Mouse (Mus musculus): Measurements from ENCODE around the gene Mmgt2. TPM values are rescaled to one million over a fixed set of nuclear protein-coding genes. Genes with fewer than 3 reads are reported as not detected.
A peak's percentile ranks its signal among the peaks of the same experiment; 100 is the strongest.

Mmgt2 gene
- total RNA-seq, 4 experiments from 2014 or later: 5.3 to 7.2 (median 6.5) TPM

DNA sequence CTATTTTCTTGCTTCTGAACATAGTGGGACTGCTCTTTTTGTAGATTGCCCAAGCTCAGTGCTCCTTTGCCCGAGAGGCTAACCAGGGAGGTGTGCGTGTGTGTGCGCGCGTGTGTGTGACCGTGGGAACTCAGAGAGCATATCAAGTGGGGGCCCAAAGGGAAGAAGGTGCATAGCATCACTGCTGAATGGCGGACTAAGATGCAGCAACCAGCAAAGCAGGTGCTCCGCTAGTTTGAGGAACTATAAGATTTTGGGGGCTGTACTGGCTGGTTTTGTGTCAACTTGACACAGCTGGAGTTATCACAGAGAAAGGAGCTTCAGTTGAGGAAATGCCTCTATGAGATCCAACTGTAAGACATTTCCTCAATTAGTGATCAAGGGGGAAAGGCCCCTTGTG lies 27.4 kb upstream of the Mmgt2 start:
- no peak for DNase-seq (ENCODE audit: low spot score in 2 of 2)

DNA sequence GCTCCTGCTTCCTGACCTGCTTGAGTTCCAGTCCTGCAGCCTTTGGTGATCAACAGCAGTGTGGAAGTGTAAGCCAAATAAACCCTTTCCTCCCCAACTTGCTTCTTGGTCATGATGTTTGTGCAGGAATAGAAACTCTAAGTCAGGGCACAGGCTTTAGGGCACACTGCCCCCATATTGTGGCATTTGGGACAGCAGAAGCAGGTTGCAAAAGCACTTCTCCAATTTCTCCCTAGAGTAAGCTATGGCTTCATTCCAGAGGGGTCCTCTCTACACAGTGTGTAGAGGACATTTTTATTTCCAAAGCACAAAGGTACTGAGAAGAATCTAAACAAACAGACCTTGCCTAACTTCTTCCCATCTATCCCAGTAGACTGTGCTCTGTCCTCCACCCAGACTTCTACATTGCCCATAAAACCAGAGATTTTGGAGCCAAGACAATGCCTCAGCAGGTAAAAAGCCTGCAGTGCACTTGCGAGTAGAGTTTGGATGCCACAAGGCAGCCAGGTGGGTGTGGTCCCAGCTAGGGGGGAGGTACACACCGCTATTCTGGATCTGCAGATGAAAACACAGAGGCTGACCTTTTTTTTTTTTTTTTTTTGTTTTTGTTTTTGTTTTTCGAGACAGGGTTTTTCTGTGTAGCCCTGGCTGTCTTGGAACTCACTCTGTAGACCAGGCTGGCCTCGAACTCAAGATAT lies 26.7 kb upstream of the Mmgt2 start:
- no peak for DNase-seq (ENCODE audit: low spot score in 2 of 2)

DNA sequence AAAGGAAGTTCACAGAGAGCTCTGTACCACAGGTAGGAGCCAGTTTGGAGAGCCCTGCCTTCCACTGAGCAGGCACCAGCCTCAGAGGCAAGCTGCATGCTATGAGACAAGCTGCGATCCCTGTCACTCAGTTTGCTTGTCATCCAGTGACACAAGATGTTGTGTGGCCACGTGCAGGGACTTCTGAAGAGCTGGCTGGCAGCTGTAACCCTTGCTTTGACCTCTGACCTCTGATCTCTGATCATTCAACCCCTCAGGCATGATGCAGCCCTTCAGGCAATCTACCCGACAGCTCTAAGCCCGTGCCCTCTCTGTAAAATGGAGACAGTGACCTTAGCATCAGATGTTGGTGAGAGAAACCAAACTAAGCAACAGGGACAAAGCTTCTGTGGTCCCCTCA lies 25.6 kb upstream of the Mmgt2 start:
- no peak for DNase-seq (ENCODE audit: low spot score in 2 of 2)

DNA sequence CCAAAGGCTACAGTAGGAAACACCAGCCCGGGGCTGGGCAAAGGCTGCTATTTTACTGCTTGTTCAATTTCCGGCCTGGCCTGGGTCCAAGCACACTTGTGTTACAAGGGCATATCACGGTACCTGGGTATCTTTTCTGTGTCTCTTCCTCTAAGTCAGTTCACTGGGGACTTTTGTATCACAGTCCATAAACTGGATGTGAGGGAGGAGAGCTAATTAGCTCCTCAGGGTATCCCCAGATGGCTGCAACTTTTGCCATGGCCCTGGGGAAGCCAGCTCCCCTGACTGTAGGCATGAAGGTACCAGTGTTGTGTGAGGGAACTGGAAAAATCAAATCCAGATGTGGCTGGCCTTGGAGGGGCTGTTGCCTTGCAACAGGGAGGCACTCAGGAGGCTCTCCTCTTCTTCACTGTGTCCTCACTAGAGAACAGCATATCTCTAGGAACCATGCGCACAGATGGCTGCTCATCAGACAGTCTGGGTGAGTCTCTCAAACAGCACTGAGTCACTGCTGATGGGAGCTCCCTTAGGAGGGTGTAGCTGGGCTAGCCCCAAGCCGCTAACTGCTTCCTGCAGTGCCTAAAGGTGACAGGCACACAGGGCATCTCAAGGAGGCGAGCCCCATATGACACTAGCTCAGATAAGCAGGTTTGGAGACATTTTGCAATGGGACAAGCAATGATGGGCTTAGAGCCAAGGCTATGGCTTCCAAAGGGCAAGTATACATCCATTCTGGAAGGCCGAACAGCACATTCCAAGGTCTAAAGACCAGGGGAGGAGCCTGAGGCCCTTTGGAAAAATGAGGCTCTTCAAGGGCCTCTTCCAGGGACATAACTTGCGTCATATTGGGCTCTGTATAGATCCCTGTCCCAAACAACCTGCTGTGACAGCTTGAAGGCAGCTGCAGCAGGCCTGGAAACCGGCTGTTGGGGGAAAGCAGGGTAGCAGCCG lies 23.8 kb upstream of the Mmgt2 start:
- DNase-seq (ENCODE audit: low spot score in 2 of 2): no peak

DNA sequence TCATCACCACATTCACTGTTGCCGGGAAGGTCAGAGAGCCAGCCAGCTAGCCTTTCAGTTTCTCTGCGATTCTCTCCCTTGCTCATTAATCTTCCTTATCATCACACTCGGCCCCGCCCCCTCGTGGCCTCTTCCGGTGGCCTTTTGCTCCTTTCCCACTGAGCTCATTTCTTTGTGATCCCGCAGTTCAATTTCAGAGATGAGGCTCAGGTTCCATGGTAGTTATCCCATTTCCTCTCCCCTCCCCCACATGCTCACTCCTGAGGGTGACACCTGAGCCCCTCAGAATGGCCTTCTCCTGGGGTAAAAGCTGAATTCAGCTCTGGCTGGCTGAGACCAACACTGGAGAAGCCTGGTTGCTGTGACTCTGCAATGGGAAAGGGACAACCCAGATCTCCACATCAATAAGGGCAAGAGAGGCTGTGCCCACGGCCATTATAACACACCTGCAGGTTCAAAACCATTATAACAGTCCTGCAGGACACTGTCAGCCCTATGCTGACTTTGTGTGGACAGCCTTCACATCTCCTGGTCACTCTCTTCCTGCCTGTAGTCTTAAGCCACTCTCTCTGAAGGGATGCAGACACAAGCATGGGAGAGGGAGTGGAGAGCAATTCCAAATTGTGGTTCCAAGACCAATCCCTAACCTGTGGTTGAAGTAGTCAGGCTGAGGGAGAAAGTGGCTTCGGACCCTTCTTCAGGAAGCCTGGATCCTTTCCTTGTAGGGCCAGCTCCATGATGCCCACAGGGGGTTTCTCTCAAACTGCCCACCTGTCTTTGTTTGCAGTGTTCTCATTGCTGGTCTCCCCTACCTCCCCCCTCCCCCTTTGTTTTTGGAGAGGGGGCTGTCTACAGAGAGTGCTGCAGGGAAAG lies 18.9 kb upstream of the Mmgt2 start:
- DNase-seq (ENCODE audit: low spot score in 2 of 2): no peak

DNA sequence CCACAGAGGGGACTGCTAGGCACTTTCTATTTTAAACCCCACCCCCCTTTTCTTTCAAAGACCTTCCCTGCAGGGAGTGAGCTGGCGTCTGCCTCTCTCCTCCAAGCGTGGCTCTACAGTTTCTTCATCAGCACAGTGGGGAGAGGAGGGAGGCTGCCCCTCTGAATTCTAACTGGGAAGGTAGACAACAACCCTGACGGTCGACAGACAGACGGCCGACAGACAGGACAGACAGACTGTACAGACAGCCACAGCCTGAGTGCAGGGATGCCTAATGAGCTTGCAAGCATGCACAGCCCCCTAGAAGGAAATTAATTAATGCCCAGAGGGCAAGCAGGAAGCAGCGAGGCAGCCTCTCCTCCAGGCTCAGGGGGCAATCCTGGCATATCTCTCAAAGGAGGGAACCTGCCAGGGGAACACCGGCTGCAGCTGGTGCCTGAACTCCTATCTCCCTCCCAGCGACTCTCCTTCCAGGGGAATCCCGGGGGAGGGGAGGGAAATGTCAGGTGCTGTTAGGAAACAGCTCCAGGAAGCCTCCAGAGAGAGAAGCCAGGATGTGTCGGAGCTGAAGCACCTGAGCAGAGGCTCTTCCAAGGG lies 18.1 kb upstream of the Mmgt2 start:
- DNase-seq (ENCODE audit: low spot score in 2 of 2): no peak

DNA sequence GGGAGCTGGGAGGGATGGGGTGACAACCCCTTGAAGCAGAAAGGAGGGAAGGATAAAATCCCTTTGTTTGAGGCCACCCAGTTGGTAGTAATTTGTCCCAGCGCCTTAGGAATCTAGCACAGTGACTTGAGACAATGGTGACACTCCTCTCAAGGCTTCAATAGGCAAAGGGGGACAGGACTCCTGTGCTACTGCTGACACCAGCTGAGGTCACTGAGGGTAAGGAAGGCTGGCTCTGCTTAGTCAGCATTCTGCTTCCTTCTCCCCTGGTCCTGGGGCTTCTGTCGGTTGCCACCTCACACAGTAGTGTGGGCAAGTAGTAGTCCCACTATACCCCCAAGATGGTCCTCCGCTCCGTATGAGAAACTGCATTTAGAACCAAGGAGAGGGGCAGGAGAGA lies 17.3 kb upstream of the Mmgt2 start:
- DNase-seq (ENCODE audit: low spot score in 2 of 2): no peak

DNA sequence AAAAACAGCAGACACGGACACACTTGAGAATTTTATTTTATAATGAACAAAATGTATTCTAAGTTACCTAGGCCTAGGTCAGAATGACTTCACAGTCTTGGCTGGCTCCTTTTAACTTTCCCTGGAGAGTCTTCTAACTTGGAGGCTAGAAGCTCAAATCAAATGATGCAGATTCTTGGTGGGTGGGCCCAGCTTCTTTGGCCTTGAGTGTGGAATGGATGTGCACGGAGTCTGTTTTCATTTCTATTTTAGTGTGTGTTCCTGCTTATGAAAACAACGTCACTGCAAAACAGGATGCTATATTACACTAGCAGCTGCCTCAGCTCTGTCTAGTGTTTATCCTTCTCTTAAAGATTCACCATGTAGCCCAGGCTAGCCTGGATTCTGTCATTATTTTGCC lies 13.1 kb upstream of the Mmgt2 start:
- DNase-seq (ENCODE audit: low spot score in 2 of 2): no peak

DNA sequence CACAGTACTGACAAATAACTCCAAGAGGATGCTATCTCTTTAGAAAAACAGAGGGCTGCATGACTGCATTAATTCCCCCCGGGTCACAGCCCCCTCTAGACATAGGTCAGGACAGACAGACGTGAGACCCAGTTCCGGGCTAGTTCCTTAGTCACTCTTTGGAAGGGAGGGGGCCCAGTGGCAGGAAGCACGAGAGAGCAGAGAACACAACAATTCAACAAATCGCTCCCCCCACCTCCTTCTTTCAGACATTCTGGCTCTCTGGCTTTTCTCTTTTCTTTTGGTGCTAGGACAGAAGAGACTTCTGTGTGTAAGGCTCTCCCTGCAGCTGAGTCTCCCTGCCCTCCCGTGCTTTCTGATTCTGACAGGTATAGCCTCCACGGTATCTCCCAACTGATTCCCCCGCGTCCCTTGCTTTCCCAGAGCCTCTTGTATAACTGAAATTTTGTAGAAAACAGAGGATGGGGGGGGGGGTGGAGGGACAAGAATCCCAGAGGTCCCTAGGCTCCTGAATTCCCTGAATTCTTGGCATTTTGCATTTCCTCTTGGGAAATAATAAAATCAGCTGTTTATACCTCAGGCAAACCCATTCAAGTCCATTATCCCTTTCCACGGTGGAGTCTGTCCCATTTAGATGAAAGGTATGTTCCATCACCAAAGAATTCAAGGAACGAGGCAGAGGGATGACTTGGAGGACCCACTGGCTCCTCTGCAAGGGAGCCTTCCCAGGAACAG lies 12.2 kb upstream of the Mmgt2 start:
- no peak for DNase-seq (ENCODE audit: low spot score in 2 of 2)

DNA sequence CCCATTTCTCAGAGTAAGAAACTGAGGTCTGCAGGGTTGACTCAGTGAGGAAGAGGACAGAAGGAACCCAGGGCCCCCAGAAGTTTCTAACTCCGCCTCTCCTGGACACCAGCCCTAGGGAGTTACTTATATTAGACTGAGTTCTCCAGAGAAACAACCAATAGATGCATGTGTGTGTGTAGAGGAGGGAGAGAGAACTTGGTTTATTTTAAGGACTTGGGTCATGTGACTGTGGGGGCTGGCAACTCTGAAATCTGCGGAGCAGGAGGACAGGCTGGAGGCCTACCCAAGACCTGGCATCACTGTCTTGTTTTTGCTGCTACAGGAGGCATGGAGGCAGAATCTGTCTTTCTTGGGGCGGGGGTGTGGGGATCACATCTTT lies 11.6 kb upstream of the Mmgt2 start:
- DNase-seq (ENCODE audit: low spot score in 2 of 2): no peak

DNA sequence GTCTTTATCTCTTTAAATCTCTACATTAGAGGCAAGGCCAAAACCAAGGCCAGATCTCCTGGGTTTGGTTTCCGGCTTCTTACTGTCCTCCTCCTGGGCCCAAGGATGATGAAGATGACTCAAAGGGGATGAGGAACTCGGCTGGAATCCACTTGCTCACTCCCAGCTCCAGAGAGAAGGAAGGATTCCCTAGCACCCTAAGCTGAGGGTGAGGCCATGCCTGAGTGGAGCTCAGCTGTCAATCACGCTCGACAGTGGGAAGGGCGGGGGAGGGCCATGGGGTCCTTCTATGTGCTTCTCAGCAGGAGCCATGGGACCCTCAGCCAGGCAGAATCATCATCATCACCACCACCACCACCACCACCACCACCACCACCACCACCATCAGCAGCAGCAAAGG lies 11.1 kb upstream of the Mmgt2 start:
- no peak for DNase-seq (ENCODE audit: low spot score in 2 of 2)

DNA sequence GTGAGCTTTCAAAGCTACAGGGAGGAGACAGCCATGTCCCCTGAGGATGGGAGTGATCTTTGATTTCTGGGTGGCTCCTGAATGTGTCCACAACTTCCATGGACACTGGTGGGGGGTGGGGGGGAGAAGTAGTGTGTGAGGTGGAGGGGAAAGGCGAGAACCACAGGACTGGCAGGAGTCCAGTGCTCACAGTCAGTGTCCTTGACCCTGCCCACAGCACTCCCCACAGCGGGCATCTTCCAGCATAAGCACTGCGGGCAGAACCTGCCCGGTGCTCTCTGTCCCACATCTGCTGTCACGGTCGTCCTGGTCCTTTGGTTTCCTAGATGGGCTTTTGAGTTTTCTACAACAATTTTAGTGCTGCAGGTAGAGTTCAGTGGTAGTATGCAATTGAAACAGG lies 10.7 kb upstream of the Mmgt2 start:
- no peak for DNase-seq (ENCODE audit: low spot score in 2 of 2)

DNA sequence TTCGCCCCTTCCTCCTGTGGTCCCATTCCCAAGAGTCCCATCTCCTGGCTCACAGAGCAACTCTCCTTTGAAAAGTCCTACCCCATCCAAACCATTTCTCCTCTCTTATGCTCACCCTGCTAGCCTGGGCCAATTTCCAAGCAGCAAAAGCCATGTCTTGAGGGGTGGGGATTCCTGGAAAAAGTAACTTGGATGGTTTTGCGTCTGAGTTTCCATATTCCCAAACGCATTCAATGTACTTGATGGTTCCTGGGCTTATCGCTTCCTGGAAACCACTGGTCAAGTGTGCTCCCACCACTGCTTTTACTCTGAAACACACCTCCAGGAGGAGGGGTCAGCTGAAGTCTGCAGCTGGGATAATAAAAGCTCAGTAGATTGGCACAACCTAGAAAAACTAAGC lies 10.1 kb upstream of the Mmgt2 start:
- DNase-seq (ENCODE audit: low spot score in 2 of 2): no peak

DNA sequence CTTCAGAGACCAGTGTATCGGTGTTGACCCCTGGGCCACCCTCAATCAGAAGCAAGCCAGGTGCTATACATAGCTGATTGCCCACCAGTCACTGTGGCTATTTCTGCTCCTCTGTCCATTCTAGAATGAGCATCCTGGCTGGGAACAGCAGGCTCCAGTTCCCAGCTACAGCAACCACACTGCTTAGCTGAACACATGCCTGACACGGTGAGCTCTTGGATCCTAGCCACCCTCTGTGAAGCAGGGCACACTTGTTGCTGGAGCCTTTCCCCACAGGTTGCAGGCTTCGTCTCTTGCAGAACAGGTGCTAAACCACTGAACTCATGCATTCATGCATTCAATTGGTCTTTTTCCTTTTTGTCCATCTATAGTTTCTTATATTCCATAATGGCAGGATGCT lies 8.1 kb upstream of the Mmgt2 start:
- no peak for DNase-seq (ENCODE audit: low spot score in 2 of 2)

DNA sequence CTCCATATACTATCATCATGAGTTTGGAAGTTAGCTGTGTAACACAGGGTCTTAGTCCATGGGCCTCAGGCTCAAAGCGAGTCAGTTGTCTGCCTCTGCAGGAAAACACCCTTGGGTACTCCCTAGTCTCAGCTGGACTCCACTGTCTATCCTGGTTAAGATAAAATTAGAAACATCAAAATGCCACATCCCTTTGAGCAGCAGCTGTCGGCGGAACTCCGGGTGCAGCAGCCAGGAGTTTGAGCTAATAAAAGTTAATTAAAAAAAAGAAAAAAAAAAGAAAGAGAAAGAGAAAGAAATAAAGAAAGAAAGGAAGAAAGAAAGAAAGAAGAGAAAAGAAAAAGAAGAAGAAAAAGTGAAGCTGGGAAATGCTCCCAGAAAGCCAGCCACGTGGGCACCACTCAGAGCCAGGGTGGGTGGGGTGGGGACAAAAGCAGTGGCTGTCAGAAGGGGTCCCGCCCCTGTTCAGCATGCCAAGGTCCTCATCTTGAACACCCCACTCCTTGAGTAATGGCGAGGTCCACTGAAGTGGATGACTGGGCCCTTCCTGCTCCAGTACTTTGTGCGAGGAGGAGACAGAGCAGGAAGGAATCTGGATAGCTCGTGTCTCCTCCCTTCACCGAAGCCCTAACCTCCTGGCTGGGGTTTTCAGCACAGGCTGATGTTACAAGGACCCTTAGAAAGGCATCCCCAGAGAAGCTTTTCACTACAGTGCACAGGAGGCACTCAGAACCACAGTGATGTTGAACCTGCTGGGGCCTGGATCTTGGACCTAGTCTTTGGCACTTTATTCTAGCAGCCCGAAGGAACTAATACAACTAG lies 6.2 kb upstream of the Mmgt2 start:
- no peak for DNase-seq (ENCODE audit: low spot score in 2 of 2)

DNA sequence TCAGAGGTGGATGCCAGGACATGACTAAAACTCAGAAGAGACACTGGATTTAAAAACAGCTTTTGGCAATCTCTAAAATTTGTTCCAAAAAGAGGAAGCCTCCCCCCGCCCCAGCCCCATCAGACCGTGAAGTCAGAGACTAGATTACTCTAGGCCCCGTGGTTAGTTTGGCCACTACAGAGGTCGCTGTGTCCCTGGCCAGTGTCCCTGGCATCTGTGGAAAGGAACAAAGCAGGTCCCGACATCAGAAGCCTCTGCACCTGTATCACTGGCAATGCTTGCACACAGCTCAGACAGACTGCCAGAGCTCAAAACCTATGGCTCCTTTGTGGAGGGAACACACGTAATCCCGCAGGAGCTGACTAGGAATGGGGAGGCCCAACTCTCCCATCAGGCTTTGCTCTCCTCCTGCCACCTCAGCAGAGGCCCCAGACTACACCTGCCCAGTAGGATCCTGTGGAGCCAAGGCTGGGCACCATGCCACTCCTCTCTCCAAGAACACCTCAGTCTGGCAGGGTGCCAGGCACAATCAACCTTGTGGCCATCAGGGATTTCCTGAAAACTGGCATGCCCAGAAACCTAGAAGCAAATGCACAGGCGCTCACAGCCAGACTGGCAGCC lies 5.3 kb upstream of the Mmgt2 start:
- peak in 1 of 2 experiments; percentile 54 for DNase-seq (ENCODE audit: low spot score in 2 of 2)

DNA sequence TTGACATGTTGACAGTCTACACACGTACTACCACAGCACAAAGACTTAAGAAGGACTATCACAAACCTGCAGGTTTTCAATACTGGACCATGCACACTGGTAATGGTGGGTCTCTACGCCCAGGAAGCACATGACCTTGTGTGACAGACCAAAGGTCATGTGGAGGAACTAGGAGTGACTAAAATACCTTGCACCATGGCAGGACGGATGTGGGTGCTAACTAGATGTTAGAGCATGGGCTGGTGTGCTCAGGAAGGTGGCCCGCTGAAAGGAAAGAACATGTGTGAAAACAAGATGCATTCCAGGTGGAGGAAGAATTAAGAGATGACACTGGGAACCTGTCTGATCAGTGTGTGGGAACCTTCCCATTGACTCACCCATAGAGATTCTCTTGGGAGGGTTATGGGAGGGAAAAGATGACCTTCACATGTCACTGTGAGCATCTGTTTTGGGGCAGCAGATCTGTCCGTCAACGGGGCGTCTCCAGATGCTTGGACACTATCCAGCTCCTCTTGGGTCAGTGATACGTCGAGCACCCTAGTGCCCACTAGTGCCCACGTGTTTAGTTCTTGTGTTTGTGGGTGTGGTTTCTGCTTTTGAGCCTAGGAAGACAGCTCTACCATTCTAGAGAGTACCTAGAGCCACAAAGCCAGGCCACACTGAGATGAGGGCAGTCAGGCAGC lies 4.6 kb upstream of the Mmgt2 start:
- DNase-seq (ENCODE audit: low spot score in 2 of 2): no peak

DNA sequence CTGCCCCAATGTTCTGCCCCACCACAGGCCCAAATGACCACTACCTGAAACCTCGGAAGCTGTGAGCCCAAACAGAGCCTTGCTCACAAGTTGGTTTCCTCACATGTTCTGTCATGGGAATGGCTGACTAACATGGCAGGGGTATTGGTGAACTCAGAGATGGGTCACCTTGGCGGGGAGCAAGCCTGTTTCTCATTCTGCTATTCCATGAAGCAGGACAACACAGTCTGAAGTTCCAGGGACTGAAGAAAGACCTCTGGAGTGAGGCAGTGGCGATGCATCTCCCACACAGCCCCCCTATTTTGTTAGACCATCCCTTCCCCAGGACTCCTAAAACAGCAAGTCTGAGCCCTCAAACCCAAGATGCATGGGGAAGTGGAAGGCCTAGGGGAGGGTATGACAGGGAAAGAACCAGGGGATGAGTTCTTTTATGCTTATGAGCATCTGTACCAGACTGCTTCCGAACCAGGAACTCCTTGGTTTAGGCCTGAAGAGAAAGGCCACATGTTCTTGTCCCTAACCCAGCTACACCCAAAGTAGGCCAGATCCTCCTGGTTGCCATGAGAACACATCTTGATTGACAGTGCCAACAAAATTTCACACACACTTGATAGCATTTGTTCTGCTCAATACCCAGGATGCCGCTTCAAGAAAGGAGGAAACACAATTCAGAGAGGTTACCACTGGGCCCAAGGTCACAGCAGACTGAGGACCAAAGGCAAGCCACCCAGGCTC lies 3.7 kb upstream of the Mmgt2 start:
- no peak for DNase-seq (ENCODE audit: low spot score in 2 of 2)

All from gastrocnemius, adult 8-10 months (tissue).